Mouse (Mus musculus): ENCODE results near the gene Dlat. TPM values are rescaled to one million over a fixed set of nuclear protein-coding genes. Genes with fewer than 3 reads are reported as not detected.

Dlat gene
- polyA plus RNA-seq, 1 experiment from 2014 or later, result 54.0 TPM

GRCm38 (mm10) chr9:50602055-50602845, 57.3 kb downstream of the Dlat start:
- no peak overlapping the region for H3K27ac ChIP-seq
- H3K36me3 ChIP-seq (replicated peaks), result peaks cover 56% of the 10 kb centered on the region
- H3K27me3 ChIP-seq (ENCODE audit: poor library complexity, severe bottlenecking), result no peaks in the 10 kb centered on the region
- H3K9me3 ChIP-seq, result no peaks in the 10 kb centered on the region
- 89% methylated on average over 7 of the region's 7 CpGs for WGBS
- H3K4me1 ChIP-seq, result peaks cover 30% of the 10 kb centered on the region
- peak overlapping the region; percentile 92 for H3K4me3 ChIP-seq
- no peak for DNase-seq (ENCODE audit: extremely low spot score, low spot score)

GRCm38 (mm10) chr9:50601536-50601935, 58.0 kb downstream of the Dlat start:
- WGBS, result 92% methylated on average over 6 of the region's 6 CpGs
- DNase-seq (ENCODE audit: extremely low spot score, low spot score), result no peak
- Histone ChIP-seq H3K27me3 (ENCODE audit: poor library complexity, severe bottlenecking) (no peaks in the 10 kb centered on the region), H3K4me1 (peaks cover 30% of the 10 kb centered on the region), H3K4me3 (no peak overlapping the region), H3K27ac (no peak overlapping the region), H3K9me3 (no peaks in the 10 kb centered on the region), H3K36me3 (replicated peaks) (peaks cover 56% of the 10 kb centered on the region)

- no peak overlapping the region for H3K4me3 ChIP-seq
- WGBS, result 95% methylated on average over 8 of the region's 8 CpGs
- H3K36me3 ChIP-seq (replicated peaks), result peaks cover 62% of the 10 kb centered on the region
- peaks cover 7% of the 10 kb centered on the region for H3K4me1 ChIP-seq
- no peak for DNase-seq (ENCODE audit: extremely low spot score, low spot score)
- H3K27ac ChIP-seq, result no peak overlapping the region
- no peaks in the 10 kb centered on the region for H3K9me3 ChIP-seq
- H3K27me3 ChIP-seq (ENCODE audit: poor library complexity, severe bottlenecking), result no peaks in the 10 kb centered on the region
Observed at GRCm38 (mm10) chr9:50596973-50597372, 62.6 kb downstream of the Dlat start.

- H3K9me3 ChIP-seq, result no peaks in the 10 kb centered on the region
- no peak overlapping the region for H3K27ac ChIP-seq
- H3K4me3 ChIP-seq, result no peak overlapping the region
- H3K4me1 ChIP-seq, result no peaks in the 10 kb centered on the region
- DNase-seq (ENCODE audit: extremely low spot score, low spot score), result no peak
- peaks cover 55% of the 10 kb centered on the region for H3K36me3 ChIP-seq (replicated peaks)
- 86% methylated on average over 12 of the region's 12 CpGs for WGBS
- H3K27me3 ChIP-seq (ENCODE audit: poor library complexity, severe bottlenecking), result no peaks in the 10 kb centered on the region
Observed at GRCm38 (mm10) chr9:50594794-50595417, 64.7 kb downstream of the Dlat start.

GRCm38 (mm10) chr9:50593544-50593943, 66.0 kb downstream of the Dlat start:
- Histone ChIP-seq H3K27me3 (ENCODE audit: poor library complexity, severe bottlenecking) (no peaks in the 10 kb centered on the region), H3K27ac (no peak overlapping the region), H3K9me3 (no peaks in the 10 kb centered on the region), H3K4me1 (no peaks in the 10 kb centered on the region), H3K36me3 (replicated peaks) (peaks cover 41% of the 10 kb centered on the region), H3K4me3 (no peak overlapping the region)
- peak; percentile 19 for DNase-seq (ENCODE audit: extremely low spot score, low spot score)
- WGBS, result 87% methylated on average over 3 of the region's 3 CpGs

DNA sequence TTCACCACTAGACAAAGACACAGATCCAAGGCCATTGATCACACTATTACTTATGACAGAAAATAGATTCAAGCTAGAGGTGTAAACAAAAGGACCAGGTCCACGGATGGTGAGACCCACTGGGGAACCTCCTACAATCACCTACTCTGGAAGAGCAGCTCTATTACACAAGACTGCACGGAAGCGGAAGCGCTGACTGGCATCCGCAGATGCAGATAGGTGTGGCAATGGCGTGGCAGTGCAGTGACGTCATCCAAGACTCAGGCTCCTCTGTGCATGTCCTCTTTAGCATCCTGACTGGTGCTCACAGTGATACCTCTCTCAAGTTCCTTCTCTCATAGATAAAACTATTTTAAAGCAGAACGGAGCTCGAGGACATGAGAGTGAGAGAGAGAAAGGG, 66.6 kb downstream of the Dlat start:
- no peak overlapping the region for H3K27ac ChIP-seq
- no peaks in the 10 kb centered on the region for H3K4me1 ChIP-seq
- H3K4me3 ChIP-seq, result no peak overlapping the region
- WGBS, result 88% methylated on average over 9 of the region's 9 CpGs
- H3K9me3 ChIP-seq, result no peaks in the 10 kb centered on the region
- H3K36me3 ChIP-seq (replicated peaks), result peaks cover 36% of the 10 kb centered on the region
- no peaks in the 10 kb centered on the region for H3K27me3 ChIP-seq (ENCODE audit: poor library complexity, severe bottlenecking)
- no peak for DNase-seq (ENCODE audit: extremely low spot score, low spot score)

GRCm38 (mm10) chr9:50590856-50591518, 68.6 kb downstream of the Dlat start:
- H3K27ac ChIP-seq, result no peak overlapping the region
- 84% methylated on average over 10 of the region's 10 CpGs for WGBS

GRCm38 (mm10) chr9:50586955-50587354, 72.6 kb downstream of the Dlat start:
- WGBS, result 81% methylated on average over 4 of the region's 4 CpGs
- Histone ChIP-seq H3K36me3 (replicated peaks) (no peaks in the 10 kb centered on the region), H3K27ac (no peak overlapping the region), H3K9me3 (no peaks in the 10 kb centered on the region), H3K4me1 (no peaks in the 10 kb centered on the region), H3K27me3 (ENCODE audit: poor library complexity, severe bottlenecking) (no peaks in the 10 kb centered on the region), H3K4me3 (no peak overlapping the region)
- DNase-seq (ENCODE audit: extremely low spot score, low spot score), result no peak

More at GRCm38 (mm10) chr9:50590856-50591518, 68.6 kb downstream of the Dlat start:
- H3K36me3 ChIP-seq (replicated peaks), result peaks cover 16% of the 10 kb centered on the region
- no peaks in the 10 kb centered on the region for H3K9me3 ChIP-seq
- DNase-seq (ENCODE audit: extremely low spot score, low spot score), result no peak
- no peak overlapping the region for H3K4me3 ChIP-seq
- H3K4me1 ChIP-seq, result no peaks in the 10 kb centered on the region
- no peaks in the 10 kb centered on the region for H3K27me3 ChIP-seq (ENCODE audit: poor library complexity, severe bottlenecking)

DNA sequence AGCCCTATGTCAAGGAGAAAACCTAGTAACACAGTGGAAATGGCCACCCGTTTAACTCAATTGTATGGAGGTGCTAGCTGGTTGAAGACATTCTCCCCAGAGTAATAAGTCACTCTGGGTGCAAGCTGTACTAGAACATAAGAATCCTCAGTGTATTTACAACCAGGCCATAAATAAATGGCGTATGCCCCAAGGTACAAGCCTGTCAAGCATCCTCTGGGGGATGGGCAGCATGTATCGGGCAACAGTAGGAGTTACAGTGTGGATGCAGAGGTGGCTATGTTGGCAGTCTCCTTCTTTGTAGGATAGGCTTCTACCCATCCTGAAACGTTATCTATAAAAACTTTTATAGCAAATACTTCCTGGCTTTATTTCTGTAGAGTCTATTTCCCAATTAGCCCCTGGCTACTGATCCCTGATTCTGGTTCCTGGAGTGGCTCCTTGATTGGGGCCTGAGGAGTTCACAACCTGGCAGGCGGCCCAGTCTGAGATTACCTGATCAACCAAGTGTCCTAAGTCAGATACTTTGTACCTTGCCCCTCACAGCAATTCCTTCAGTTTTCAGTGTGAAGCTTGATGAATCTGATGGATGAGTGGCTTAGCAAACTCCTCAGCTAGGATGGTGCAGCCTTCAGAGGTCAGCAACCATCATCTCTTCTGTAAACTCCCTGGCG, 74.3 kb downstream of the Dlat start:
- DNase-seq (ENCODE audit: extremely low spot score, low spot score), result no peak
- Histone ChIP-seq H3K27me3 (ENCODE audit: poor library complexity, severe bottlenecking) (no peaks in the 10 kb centered on the region), H3K4me3 (no peak overlapping the region), H3K4me1 (peaks cover 4% of the 10 kb centered on the region; the same call in 1 of the 2 replicates), H3K27ac (no peak overlapping the region), H3K36me3 (replicated peaks) (no peaks in the 10 kb centered on the region), H3K9me3 (no peaks in the 10 kb centered on the region)
- 86% methylated on average over 6 of the region's 6 CpGs for WGBS

Other genes with a start within 250 kb of the Dlat start
- gene Plet1, start 165.3 kb downstream of the Dlat start, polyA plus RNA-seq (2016; fragmentation: Nextera tagmentation; extraction: Ambion mirVana), result 0.24 and 0.28 TPM in 2 replicates
- 81.2 and 86.5 TPM in 2 replicates for gene Pts, start 131.1 kb downstream of the Dlat start, polyA plus RNA-seq (2016; fragmentation: Nextera tagmentation; extraction: Ambion mirVana)
- gene Il18, start 105.0 kb downstream of the Dlat start, polyA plus RNA-seq (2016; fragmentation: Nextera tagmentation; extraction: Ambion mirVana), result 3.7 and 4.5 TPM in 2 replicates
- gene Bco2, start 104.6 kb downstream of the Dlat start, polyA plus RNA-seq (2016; fragmentation: Nextera tagmentation; extraction: Ambion mirVana), result 0.25 TPM in 2 replicates
- 0.17 TPM in 1 of 2 replicates, not detected in the other for gene Tex12, start 98.5 kb downstream of the Dlat start, polyA plus RNA-seq (2016; fragmentation: Nextera tagmentation; extraction: Ambion mirVana)
- 325 and 340 TPM in 2 replicates for gene Sdhd, start 56.0 kb downstream of the Dlat start, polyA plus RNA-seq (2016; fragmentation: Nextera tagmentation; extraction: Ambion mirVana)
- gene Timm8b, start 55.9 kb downstream of the Dlat start, polyA plus RNA-seq (2016; fragmentation: Nextera tagmentation; extraction: Ambion mirVana), result 308 and 321 TPM in 2 replicates
- gene Pih1d2, start 42.5 kb downstream of the Dlat start, polyA plus RNA-seq (2016; fragmentation: Nextera tagmentation; extraction: Ambion mirVana), result 6.5 and 7.9 TPM in 2 replicates
- gene Nkapd1, start 42.3 kb downstream of the Dlat start, polyA plus RNA-seq (2016; fragmentation: Nextera tagmentation; extraction: Ambion mirVana), result 20.5 and 22.1 TPM in 2 replicates
- gene Dixdc1, start 79.7 kb upstream of the Dlat start, polyA plus RNA-seq (2016; fragmentation: Nextera tagmentation; extraction: Ambion mirVana), result 22.2 and 23.0 TPM in 2 replicates
- gene 2310030G06Rik, start 86.8 kb upstream of the Dlat start, polyA plus RNA-seq (2016; fragmentation: Nextera tagmentation; extraction: Ambion mirVana), result 2.1 and 2.5 TPM in 2 replicates
- 3.2 and 5.7 TPM in 2 replicates for gene Cryab, start 91.5 kb upstream of the Dlat start, polyA plus RNA-seq (2016; fragmentation: Nextera tagmentation; extraction: Ambion mirVana)
- gene Hspb2, start 92.6 kb upstream of the Dlat start, polyA plus RNA-seq (2016; fragmentation: Nextera tagmentation; extraction: Ambion mirVana), result 0.69 and 1.1 TPM in 2 replicates
- gene Fdxacb1, start 108.5 kb upstream of the Dlat start, polyA plus RNA-seq (2016; fragmentation: Nextera tagmentation; extraction: Ambion mirVana), result 12.2 and 14.5 TPM in 2 replicates
- 35.0 and 36.9 TPM in 2 replicates for gene Alg9, start 115.2 kb upstream of the Dlat start, polyA plus RNA-seq (2016; fragmentation: Nextera tagmentation; extraction: Ambion mirVana)
- 23.2 and 24.7 TPM in 2 replicates for gene 1110032A03Rik, start 115.7 kb upstream of the Dlat start, polyA plus RNA-seq (2016; fragmentation: Nextera tagmentation; extraction: Ambion mirVana)
- 170 and 171 TPM in 2 replicates for gene Ppp2r1b, start 185.5 kb upstream of the Dlat start, polyA plus RNA-seq (2016; fragmentation: Nextera tagmentation; extraction: Ambion mirVana)